Mouse (Mus musculus): ENCODE data around the gene Ereg.

Ereg gene

GRCm38 (mm10) chr5:91074450-91074950, at the start of gene Ereg:
Gene Ereg, plus strand, starts transcription at chr5:91074622.
- DNase-seq = peak; percentile 13

DNA sequence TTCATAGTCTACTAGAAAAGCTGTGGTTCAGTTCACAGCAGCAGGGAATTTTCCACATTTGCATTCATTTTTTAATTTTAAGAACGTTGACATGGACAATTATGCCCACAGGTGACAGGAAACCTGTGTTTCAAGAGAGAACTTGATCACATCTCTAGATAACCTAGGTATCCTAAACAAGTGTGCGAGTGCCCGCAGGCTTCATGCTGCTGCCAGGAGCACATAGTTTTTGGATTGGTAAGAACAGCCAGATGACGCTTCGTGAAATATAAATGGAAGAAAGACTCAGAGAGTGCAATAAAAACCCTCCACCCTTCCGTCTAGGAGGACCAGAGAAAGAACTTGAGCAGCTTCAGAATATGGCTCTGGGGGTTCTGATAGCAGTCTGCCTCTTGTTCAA, 47.3 kb upstream of the Ereg start, which contains the start of gene Epgn:
TSS of gene Epgn (plus strand) at position 301 of the 400 bp plus-strand sequence.
- no peak for DNase-seq

DNA sequence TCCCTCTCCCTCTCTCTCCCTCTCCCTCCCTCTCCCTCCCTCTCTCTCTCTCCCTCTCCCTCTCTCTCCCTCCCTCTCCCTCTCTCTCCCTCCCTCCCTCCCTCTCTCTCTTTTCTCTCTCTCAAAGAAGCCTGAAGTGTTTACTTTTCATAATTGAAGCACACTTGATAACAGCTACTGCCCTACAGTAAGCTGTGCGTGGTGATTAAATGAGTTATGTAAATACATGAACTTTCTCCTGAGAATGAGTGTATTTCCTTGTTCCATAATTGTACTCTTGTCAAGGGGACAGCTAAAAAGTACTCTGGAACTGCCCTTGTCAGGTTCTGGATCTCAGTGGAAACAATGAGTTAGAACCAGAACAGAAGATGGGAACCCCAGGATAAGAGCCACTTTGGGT, 46.6 kb upstream of the Ereg start:
- no peak for DNase-seq

DNA sequence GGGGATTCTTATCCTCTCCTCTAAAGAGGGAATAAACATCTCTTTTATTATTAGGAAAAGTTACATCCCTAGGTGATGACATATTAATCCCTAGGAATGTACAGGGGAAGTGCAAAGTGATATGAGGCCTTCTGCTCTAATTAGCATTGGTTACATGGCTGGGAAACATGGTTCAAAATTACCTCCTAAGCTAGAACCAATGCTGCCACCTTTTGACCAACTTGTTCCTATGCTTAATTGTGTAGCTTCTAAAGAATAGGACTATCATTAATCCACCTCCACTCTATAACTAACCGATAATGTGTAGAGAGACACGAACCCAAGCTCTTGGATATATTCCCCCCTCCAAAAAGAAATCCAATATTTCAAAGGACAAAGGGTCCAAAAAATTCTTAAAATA, 43.8 kb upstream of the Ereg start:
- DNase-seq = no peak

DNA sequence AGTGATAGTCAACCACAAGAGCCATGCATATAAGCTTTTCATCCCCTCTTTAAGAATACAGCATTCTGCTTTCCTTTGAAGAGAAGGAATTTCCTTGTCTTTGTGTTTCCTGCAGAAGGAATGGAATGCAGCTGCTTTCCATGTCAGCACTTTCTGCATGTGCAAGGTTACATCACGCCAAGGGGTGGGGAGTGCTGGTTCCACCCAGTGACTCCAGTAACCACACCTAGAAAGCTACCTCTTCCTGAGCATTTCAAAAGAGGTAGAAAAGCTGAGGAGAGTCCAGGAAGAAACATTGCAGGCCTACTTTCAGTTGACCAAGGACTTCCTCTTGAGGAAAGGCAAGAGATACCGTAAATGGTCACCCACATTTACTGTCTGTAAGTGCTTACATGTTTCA, 39.1 kb upstream of the Ereg start:
- DNase-seq = peak; percentile 7

- peak; percentile 2 for DNase-seq
Measured at GRCm38 (mm10) chr5:91036628-91037027, 37.8 kb upstream of the Ereg start.

GRCm38 (mm10) chr5:91037756-91038155, 36.7 kb upstream of the Ereg start:
- no peak for DNase-seq

- DNase-seq = peak; percentile 44
Measured at GRCm38 (mm10) chr5:91038547-91038946, 35.9 kb upstream of the Ereg start.

- DNase-seq = no peak
Measured at GRCm38 (mm10) chr5:91038963-91039362, 35.5 kb upstream of the Ereg start.

DNA sequence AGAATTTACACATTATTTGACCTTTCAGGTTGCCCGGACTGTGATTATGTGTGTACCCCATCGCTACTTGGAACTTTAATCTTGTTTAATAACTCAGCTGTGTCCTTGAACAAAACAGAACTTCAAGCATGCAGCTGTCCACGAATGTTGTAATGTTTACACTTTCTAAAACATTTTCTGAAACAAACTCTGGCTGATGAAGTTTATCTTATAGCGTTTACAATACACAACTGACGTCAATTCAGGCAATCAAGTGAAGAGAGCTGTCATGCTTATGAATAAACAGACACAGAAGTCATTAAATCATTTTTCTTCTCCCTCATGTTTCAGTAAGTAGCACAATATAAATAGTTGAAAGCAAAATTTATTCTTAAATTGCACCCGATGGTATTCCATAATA, 26.4 kb upstream of the Ereg start:
- DNase-seq = no peak

DNA sequence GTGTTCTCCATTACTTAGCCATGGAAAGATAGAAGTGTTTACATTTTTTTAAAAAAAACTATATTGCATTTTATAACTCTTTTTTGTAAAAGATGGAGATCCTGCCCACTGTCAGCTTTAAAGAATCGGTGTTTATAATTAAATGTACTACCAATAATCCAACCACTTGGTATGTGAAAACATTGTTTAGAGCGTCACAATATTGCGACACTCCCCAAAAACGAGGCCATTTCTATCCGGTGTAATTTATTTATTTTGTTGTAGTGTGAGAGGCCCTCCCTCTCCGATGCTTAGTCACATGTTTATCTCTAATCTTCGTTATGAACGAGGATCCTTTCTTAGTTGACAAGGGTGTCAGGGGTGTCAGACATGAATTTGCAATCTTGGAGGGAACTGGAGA, 26.0 kb upstream of the Ereg start:
- DNase-seq = no peak

- DNase-seq = no peak
Measured at GRCm38 (mm10) chr5:91072340-91072739, 2.1 kb upstream of the Ereg start.

DNA sequence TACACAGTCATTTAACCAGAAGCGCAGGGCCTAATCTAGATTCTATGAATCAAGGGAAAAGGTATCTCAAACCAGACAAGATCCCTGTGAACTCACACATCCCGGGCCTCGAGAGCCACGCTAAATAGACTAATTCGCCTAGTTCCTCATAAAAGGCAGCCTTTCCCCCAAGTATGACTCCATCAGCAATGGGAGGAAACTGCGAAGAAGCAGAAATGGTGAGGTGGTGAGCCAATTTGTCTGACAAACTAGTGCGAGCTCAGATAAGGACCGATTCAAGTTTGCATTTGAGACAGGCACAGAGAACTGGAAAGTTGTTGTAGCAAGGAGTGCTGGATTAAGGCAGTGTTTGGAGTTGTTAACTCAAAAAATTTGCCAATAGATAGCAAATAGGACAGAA, 796 bp upstream of the Ereg start:
- DNase-seq = no peak

- peak; percentile 3 for DNase-seq
Measured at GRCm38 (mm10) chr5:91074026-91074425, 396 bp upstream of the Ereg start.

DNA sequence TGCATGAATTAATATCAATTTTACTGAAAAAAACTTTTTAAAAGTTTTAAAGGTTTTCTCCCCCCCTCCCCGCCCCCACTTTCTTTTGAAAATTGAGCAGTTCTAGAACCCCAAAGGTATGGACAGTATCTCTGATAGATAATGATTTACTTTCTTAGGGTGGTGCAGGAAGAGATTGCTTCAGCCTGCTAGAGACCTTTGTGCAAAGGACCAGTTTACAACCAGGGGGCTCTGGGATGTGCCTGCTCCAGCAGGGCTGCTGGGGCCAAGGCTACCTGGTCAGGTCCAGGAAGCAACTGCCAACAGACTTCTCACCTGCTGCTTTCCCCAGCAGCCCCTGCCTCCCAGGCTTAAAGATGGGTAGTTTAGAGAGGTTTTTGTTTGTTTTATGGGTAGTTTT, 599 bp downstream of the Ereg start:
- DNase-seq = no peak

DNA sequence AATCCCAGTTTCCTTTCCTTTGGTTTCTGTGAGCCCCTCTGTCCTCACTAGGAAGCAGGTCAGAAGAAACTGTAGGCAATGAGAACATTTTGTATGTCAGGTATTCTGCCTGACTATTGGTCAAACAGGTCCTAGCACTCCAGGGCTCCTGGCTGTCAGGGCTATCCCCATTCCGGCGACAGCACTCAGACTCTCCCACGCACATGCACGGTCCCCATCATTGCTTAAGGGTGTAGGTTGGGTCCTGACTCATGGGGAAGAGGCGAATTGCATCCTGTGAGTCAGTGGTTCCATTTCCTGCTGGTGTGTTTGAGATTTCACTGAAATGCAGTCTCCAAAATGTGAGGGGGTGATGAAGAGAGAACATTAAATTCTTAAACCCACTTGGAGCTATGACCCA, 8.6 kb downstream of the Ereg start:
- DNase-seq = no peak

DNA sequence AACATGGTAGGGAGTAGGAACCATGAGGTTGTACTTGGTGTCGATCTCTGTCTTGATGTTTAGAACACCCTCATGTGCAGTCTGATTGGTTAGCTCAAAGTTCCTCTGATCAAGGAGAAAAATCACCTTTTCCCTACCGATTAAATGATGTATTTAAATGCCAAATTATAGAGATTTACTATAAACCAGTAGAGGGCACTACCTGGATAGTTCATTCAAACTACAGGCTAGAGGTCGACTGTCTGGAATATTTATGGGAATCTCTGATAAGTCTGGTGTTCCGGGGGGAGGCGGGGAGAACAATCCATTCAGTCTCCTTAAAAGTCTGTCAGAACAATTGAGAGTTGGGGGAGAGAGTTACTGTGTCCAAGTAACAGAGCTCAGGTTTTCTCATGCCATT, 10.9 kb downstream of the Ereg start:
- DNase-seq = no peak

DNA sequence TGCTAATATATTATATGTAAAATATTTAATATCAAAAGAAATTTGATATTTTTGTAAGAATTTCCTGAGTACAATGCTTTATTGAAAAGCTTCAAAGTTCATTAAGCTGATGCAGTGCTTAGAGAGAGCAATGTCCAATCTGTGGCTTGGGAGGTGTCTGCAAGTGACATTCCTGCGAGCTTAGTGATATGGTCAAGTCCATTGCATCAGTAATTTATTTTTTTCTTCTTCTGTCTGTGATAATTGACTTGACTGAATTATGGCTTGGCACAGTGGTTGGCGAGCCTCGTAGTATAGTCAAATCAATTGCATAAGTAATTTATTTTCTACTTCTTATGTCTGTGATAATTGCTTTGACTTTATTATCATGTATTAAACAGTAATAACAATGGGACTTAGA, 15.9 kb downstream of the Ereg start:
- no peak for DNase-seq

- DNase-seq = no peak
Measured at GRCm38 (mm10) chr5:91097911-91098614, 23.6 kb downstream of the Ereg start.

GRCm38 (mm10) chr5:91101742-91102141, 27.3 kb downstream of the Ereg start:
- DNase-seq = no peak

DNA sequence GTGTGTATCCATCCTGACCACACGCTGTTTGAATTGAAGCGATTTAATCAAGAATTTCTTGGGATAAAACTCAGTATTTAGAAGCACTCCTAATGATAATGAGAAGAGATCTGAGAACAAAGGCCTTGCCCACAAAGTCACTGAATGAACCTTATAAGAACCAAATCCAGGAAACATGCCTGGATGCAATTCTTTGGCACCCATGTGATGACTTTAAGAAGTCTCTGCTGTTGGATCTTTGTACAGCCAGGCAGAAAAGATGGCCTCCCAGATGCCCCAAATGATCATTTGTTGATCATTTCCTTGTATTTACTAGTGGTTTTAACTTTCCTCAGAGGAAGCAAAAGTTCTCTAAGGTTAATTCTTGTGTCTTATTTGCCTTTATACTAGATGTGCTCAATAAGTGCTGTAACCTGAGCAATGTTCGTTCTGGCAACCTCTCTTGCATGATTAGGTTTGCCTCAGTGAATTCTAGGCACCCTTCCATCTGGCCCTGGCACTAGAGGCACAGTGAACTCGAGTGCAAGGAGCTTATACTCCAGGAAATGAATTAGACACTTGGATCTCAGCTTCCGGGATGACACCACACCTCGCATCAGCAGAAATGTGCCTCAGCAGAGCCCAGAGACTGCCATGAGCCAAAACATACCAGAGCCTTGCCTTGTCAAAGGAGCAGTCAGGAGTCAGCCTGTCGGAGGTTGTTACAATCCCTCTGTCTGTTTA, 29.7 kb downstream of the Ereg start:
- DNase-seq = no peak

- DNase-seq = no peak
Measured at GRCm38 (mm10) chr5:91106248-91106647, 31.8 kb downstream of the Ereg start.

- DNase-seq = no peak
Measured at GRCm38 (mm10) chr5:91110023-91110670, 35.7 kb downstream of the Ereg start.

- DNase-seq = no peak
Measured at GRCm38 (mm10) chr5:91111019-91111418, 36.6 kb downstream of the Ereg start.

Measured in lung, postnatal 14 days (tissue).